Mouse (Mus musculus) thymus, postnatal 36 days (tissue): Measurements from ENCODE around the gene Map2k5.

Source experiments
- DNase-seq, 2 experiments: peaks; one replicate each; pipeline ENCODE4 v3.0.0; 2022; ENCODE audit warnings: mixed read lengths in 2 of 2

Gene Map2k5

GRCm38 (mm10) chr9:63122161-63122833 is 255.4 kb downstream of the Map2k5 start:
- no peak for DNase-seq

- DNase-seq, result no peak
Observed at GRCm38 (mm10) chr9:63118385-63118784, 259.3 kb downstream of the Map2k5 start.
